Comparison of ENCODE assay signal across 8 mouse cellular contexts in genomic region chr13:32827951-32828350, GRCm38 (mm10). TPM values are rescaled to one million over a fixed set of nuclear protein-coding genes. Genes with fewer than 3 reads are reported as not detected.
DNase-seq lines count a peak whose midpoint lies in the region; ATAC-seq and TF ChIP-seq lines count a peak whose summit lies in the region.
"Had no signal": no experiment of that assay in that cellular context is flagged by ENCODE, and none has a peak within 500 bp of the region (broad histone marks: within the 10 kb centered on the region; RNA-seq: fewer than 3 reads in every experiment).

No protein-coding gene starts in this region.

- no peak for TF ChIP-seq POLR2A in brain, embryonic 14.5 days (IDR thresholded peaks at IDR 0.05; ENCODE audit: borderline replicate concordance, extremely low read depth, insufficient read depth, insufficient read length, poor library complexity, severe bottlenecking)

- no peaks in the 10 kb centered on the region for H3K9me3 ChIP-seq in forebrain, embryonic 13.5 days (replicated peaks)
- H3K9me3 ChIP-seq: heart, embryonic 15.5 days had no signal

- peak; percentile 64 for DNase-seq in A20 (ENCODE audit: low read depth, low spot score)
- peak; percentile 29 for DNase-seq in brain, embryonic 14.5 days (ENCODE audit: low read depth)
- peak; percentile 48 for DNase-seq in kidney, postnatal 14 days
- DNase-seq in spleen, adult 18-20 months: peak; percentile 57 to 85

- no peak overlapping the region for H3K27ac ChIP-seq in forebrain, embryonic 13.5 days
- H3K27ac ChIP-seq: heart, embryonic 15.5 days had no signal

- H3K4me3 ChIP-seq in forebrain, embryonic 13.5 days: no peak overlapping the region
- H3K4me3 ChIP-seq: heart, embryonic 15.5 days had no signal

- no peak overlapping the region for H3K4me2 ChIP-seq in forebrain, embryonic 13.5 days
- H3K4me2 ChIP-seq: heart, embryonic 15.5 days had no signal

- peak; percentile 69 for TF ChIP-seq CTCF in brain, embryonic 14.5 days (IDR thresholded peaks at IDR 0.05; ENCODE audit: borderline replicate concordance, extremely low read depth, insufficient read depth, insufficient read length)

- H3K9ac ChIP-seq in forebrain, embryonic 13.5 days: no peak overlapping the region
- H3K9ac ChIP-seq: heart, embryonic 15.5 days had no signal

- ATAC-seq in CD4-positive, CD25-positive, alpha-beta regulatory T cell, adult 4 months: peak; percentile 41
- ATAC-seq in forebrain, embryonic 13.5 days: 0 out of 2 replicates have a peak, but pooled peaks have one; percentile 57
- ATAC-seq in megakaryocyte, adult 5-6 weeks (ENCODE audit: poor library complexity, severe bottlenecking): peak; percentile 62

- H3K4me1 ChIP-seq in forebrain, embryonic 13.5 days: no peaks in the 10 kb centered on the region
- H3K4me1 ChIP-seq: heart, embryonic 15.5 days had no signal

- no peaks in the 10 kb centered on the region for H3K27me3 ChIP-seq in forebrain, embryonic 13.5 days
- H3K27me3 ChIP-seq: heart, embryonic 15.5 days had no signal

- WGBS in forebrain, embryonic 13.5 days: 52% methylated on average over 4 of the region's 4 CpGs

- peaks cover 3% of the 10 kb centered on the region; the same call in 1 of the 2 replicates for H3K36me3 ChIP-seq in forebrain, embryonic 13.5 days (ENCODE audit: poor library complexity, severe bottlenecking)
- H3K36me3 ChIP-seq: heart, embryonic 15.5 days had no signal

RNA-seq across cellular contexts. Expression of gene Serpinb1a, which starts 23.0 kb away (rescaled TPM):
- polyA plus RNA-seq in CD4-positive, CD25-positive, alpha-beta regulatory T cell, adult 4 months (2017; shearing (Covaris generic)): 10 to 100 TPM; 12.7 to 13.2 TPM
- polyA plus RNA-seq in brain, embryonic 14.5 days (2012; rRNA removed): 0.85 and 1.4 TPM in 2 replicates
- 0.22 and 0.97 TPM in 2 replicates for polyA plus RNA-seq in forebrain, embryonic 13.5 days (2015; fragmentation: Nextera tagmentation; extraction: Ambion mirVana)
- total RNA-seq in megakaryocyte, adult 5-6 weeks (2015): 147 and 163 TPM in 2 replicates
- 189 and 208 TPM in 2 replicates for total RNA-seq in megakaryocyte, adult 5-6 weeks (2017)

RNA-seq across cellular contexts. Expression of gene D930007J09Rik, which starts 25.3 kb away (rescaled TPM):
- polyA plus RNA-seq in CD4-positive, CD25-positive, alpha-beta regulatory T cell, adult 4 months (2017; shearing (Covaris generic)): not detected
- polyA plus RNA-seq in brain, embryonic 14.5 days (2012; rRNA removed): 0.50 and 0.70 TPM in 2 replicates
- polyA plus RNA-seq in forebrain, embryonic 13.5 days (2015; fragmentation: Nextera tagmentation; extraction: Ambion mirVana): not detected in 2 replicates
- total RNA-seq in megakaryocyte, adult 5-6 weeks (2015): not detected in 2 replicates
- total RNA-seq in megakaryocyte, adult 5-6 weeks (2017): not detected in 2 replicates
- polyA plus RNA-seq: heart, embryonic 15.5 days had no signal

RNA-seq across cellular contexts. Expression of gene Wrnip1, which starts 26.1 kb away (rescaled TPM):
- 10 to 100 TPM in 1 of 2 experiments, 1 to 10 TPM in 1; 6.7 to 12.1 TPM for polyA plus RNA-seq in CD4-positive, CD25-positive, alpha-beta regulatory T cell, adult 4 months (2017; shearing (Covaris generic))
- polyA plus RNA-seq in brain, embryonic 14.5 days (2012; rRNA removed): 59.3 and 63.1 TPM in 2 replicates
- 22.1 and 22.5 TPM in 2 replicates for polyA plus RNA-seq in forebrain, embryonic 13.5 days (2015; fragmentation: Nextera tagmentation; extraction: Ambion mirVana)
- total RNA-seq in megakaryocyte, adult 5-6 weeks (2015): 8.8 and 11.8 TPM in 2 replicates
- total RNA-seq in megakaryocyte, adult 5-6 weeks (2017): 22.6 and 27.5 TPM in 2 replicates

RNA-seq across cellular contexts. Expression of gene Mylk4, which starts 44.2 kb away (rescaled TPM):
- polyA plus RNA-seq in CD4-positive, CD25-positive, alpha-beta regulatory T cell, adult 4 months (2017; shearing (Covaris generic)): not detected
- 0.24 and 0.29 TPM in 2 replicates for polyA plus RNA-seq in brain, embryonic 14.5 days (2012; rRNA removed)
- 0.04 TPM in 1 of 2 replicates, not detected in the other for polyA plus RNA-seq in forebrain, embryonic 13.5 days (2015; fragmentation: Nextera tagmentation; extraction: Ambion mirVana)
- total RNA-seq in megakaryocyte, adult 5-6 weeks (2015): not detected in 2 replicates
- not detected in 2 replicates for total RNA-seq in megakaryocyte, adult 5-6 weeks (2017)
